Mouse (Mus musculus): ENCODE data around the gene Rap1b. TPM values are rescaled to one million over a fixed set of nuclear protein-coding genes. Genes with fewer than 3 reads are reported as not detected.

The Rap1b gene
- polyA plus RNA-seq, 1 experiment = not detected

- Histone ChIP-seq H3K4me3 (ENCODE audit: insufficient read depth, low read depth, low read length) (no peak overlapping the region), H3K4me1 (ENCODE audit: control insufficient read depth, insufficient read depth, low read length) (no peaks in the 10 kb centered on the region), H3K27ac (ENCODE audit: insufficient read depth, low read depth, low read length) (no peak overlapping the region)
- TF ChIP-seq POLR2A (IDR thresholded peaks at IDR 0.05; ENCODE audit: insufficient read depth, low read depth, low read length) = no peak
- no peak for TF ChIP-seq CTCF (IDR thresholded peaks at IDR 0.05; ENCODE audit: insufficient read depth, low read depth, low read length)
- WGBS = 95% methylated on average over 17 of the region's 17 CpGs
Observed at GRCm38 (mm10) chr10:117790421-117791170, 55.2 kb downstream of the Rap1b start.

- Histone ChIP-seq H3K4me3 (ENCODE audit: insufficient read depth, low read depth, low read length) (no peak overlapping the region), H3K4me1 (ENCODE audit: control insufficient read depth, insufficient read depth, low read length) (no peaks in the 10 kb centered on the region), H3K27ac (ENCODE audit: insufficient read depth, low read depth, low read length) (no peak overlapping the region)
- WGBS = 93% methylated on average over 1 of the region's 1 CpGs
- TF ChIP-seq POLR2A (IDR thresholded peaks at IDR 0.05; ENCODE audit: insufficient read depth, low read depth, low read length) (no peak), CTCF (IDR thresholded peaks at IDR 0.05; ENCODE audit: insufficient read depth, low read depth, low read length) (no peak)
Observed at GRCm38 (mm10) chr10:117790011-117790410, 55.8 kb downstream of the Rap1b start.

- TF ChIP-seq POLR2A (IDR thresholded peaks at IDR 0.05; ENCODE audit: insufficient read depth, low read depth, low read length) (no peak), CTCF (IDR thresholded peaks at IDR 0.05; ENCODE audit: insufficient read depth, low read depth, low read length) (no peak)
- no peaks in the 10 kb centered on the region for H3K4me1 ChIP-seq (ENCODE audit: control insufficient read depth, insufficient read depth, low read length)
- 92% methylated on average over 7 of the region's 7 CpGs for WGBS
Observed at GRCm38 (mm10) chr10:117784646-117785045, 61.2 kb downstream of the Rap1b start.

GRCm38 (mm10) chr10:117783786-117784420 lies 61.9 kb downstream of the Rap1b start:
- Histone ChIP-seq H3K4me3 (ENCODE audit: insufficient read depth, low read depth, low read length) (no peak overlapping the region), H3K4me1 (ENCODE audit: control insufficient read depth, insufficient read depth, low read length) (no peaks in the 10 kb centered on the region), H3K27ac (ENCODE audit: insufficient read depth, low read depth, low read length) (no peak overlapping the region)
- TF ChIP-seq POLR2A (IDR thresholded peaks at IDR 0.05; ENCODE audit: insufficient read depth, low read depth, low read length) = no peak
- no peak for TF ChIP-seq CTCF (IDR thresholded peaks at IDR 0.05; ENCODE audit: insufficient read depth, low read depth, low read length)
- WGBS = 96% methylated on average over 13 of the region's 13 CpGs

More at GRCm38 (mm10) chr10:117784646-117785045, 61.2 kb downstream of the Rap1b start:
- H3K4me3 ChIP-seq (ENCODE audit: insufficient read depth, low read depth, low read length) = no peak overlapping the region
- no peak overlapping the region for H3K27ac ChIP-seq (ENCODE audit: insufficient read depth, low read depth, low read length)

GRCm38 (mm10) chr10:117782491-117783260 lies 63.2 kb downstream of the Rap1b start:
- Histone ChIP-seq H3K4me1 (ENCODE audit: control insufficient read depth, insufficient read depth, low read length) (no peaks in the 10 kb centered on the region), H3K4me3 (ENCODE audit: insufficient read depth, low read depth, low read length) (no peak overlapping the region), H3K27ac (ENCODE audit: insufficient read depth, low read depth, low read length) (no peak overlapping the region)
- 91% methylated on average over 14 of the region's 14 CpGs for WGBS
- no peak for TF ChIP-seq POLR2A (IDR thresholded peaks at IDR 0.05; ENCODE audit: insufficient read depth, low read depth, low read length)

GRCm38 (mm10) chr10:117782056-117782455 lies 63.8 kb downstream of the Rap1b start:
- WGBS = 90% methylated on average over 2 of the region's 2 CpGs
- no peaks in the 10 kb centered on the region for H3K4me1 ChIP-seq (ENCODE audit: control insufficient read depth, insufficient read depth, low read length)
- no peak overlapping the region for H3K27ac ChIP-seq (ENCODE audit: insufficient read depth, low read depth, low read length)
- no peak overlapping the region for H3K4me3 ChIP-seq (ENCODE audit: insufficient read depth, low read depth, low read length)
- TF ChIP-seq CTCF (IDR thresholded peaks at IDR 0.05; ENCODE audit: insufficient read depth, low read depth, low read length) = no peak
- TF ChIP-seq POLR2A (IDR thresholded peaks at IDR 0.05; ENCODE audit: insufficient read depth, low read depth, low read length) = no peak

GRCm38 (mm10) chr10:117781021-117781725 lies 64.7 kb downstream of the Rap1b start:
- 94% methylated on average over 17 of the region's 17 CpGs for WGBS
- no peak overlapping the region for H3K27ac ChIP-seq (ENCODE audit: insufficient read depth, low read depth, low read length)
- H3K4me3 ChIP-seq (ENCODE audit: insufficient read depth, low read depth, low read length) = no peak overlapping the region
- H3K4me1 ChIP-seq (ENCODE audit: control insufficient read depth, insufficient read depth, low read length) = no peaks in the 10 kb centered on the region
- TF ChIP-seq POLR2A (IDR thresholded peaks at IDR 0.05; ENCODE audit: insufficient read depth, low read depth, low read length) (no peak), CTCF (IDR thresholded peaks at IDR 0.05; ENCODE audit: insufficient read depth, low read depth, low read length) (no peak)

- H3K4me3 ChIP-seq (ENCODE audit: insufficient read depth, low read depth, low read length) = no peak overlapping the region
- H3K4me1 ChIP-seq (ENCODE audit: control insufficient read depth, insufficient read depth, low read length) = no peaks in the 10 kb centered on the region
- TF ChIP-seq CTCF (IDR thresholded peaks at IDR 0.05; ENCODE audit: insufficient read depth, low read depth, low read length) (no peak), POLR2A (IDR thresholded peaks at IDR 0.05; ENCODE audit: insufficient read depth, low read depth, low read length) (no peak)
- WGBS = 97% methylated on average over 6 of the region's 6 CpGs
- no peak overlapping the region for H3K27ac ChIP-seq (ENCODE audit: insufficient read depth, low read depth, low read length)
Observed at GRCm38 (mm10) chr10:117780306-117780911, 65.4 kb downstream of the Rap1b start.

Measured in olfactory bulb, adult 2 months (tissue).